Mouse (Mus musculus): ENCODE results near the gene Daam2. TPM values are rescaled to one million over a fixed set of nuclear protein-coding genes. Genes with fewer than 3 reads are reported as not detected.
A peak's percentile ranks its signal among the peaks of the same experiment; 100 is the strongest.
"Not testable (repeated sequence)": the region's sequence is repeated elsewhere in the genome, so short reads cannot be mapped to it uniquely, and the experiment has no call there.

Daam2 gene
- polyA plus RNA-seq, 1 experiment from 2014 or later = 1.6 TPM

DNA sequence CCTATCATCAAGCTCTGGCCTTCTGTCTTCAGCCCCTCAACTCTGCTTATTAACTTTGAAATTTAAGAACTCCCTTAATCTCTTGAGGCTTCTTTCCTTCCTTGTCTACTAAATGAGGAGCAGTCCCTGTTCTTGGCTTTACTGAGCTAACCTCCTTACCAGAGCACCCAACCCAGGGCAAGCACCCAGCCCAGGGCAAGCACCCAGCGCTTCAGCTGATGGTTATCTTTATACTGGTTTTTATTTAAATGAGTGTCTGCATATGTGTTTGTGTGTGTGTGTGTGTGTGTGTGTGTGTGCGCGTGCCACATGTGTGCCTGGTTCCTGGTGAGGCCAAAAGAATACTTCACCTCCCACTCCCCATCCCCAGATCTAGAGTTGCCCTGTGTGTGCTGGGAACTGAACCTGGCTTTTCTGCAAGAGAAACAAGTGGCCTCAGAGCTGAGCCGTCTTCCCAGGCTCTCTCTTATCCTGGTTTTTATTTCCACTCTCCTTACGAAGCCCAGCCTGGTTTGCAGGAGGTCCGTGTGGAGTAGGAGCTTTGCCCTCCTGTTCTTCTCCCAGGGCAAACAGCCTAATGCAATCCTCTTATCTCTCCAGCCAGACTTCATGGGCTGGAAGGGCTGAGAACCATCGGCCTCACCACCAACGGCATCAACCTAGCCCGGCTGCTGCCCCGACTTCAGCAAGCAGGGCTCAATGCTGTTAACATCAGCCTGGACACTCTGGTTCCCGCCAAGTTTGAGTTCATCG is 125.1 kb downstream of the Daam2 start:
- no peaks in the 10 kb centered on the region for H3K4me1 ChIP-seq (replicated peaks)
- WGBS = 90% methylated on average over 12 of the region's 12 CpGs
- no peak overlapping the region for H3K9ac ChIP-seq (replicated peaks)
- no peak overlapping the region for H3K4me2 ChIP-seq (replicated peaks)
- ATAC-seq = no peak
- no peaks in the 10 kb centered on the region for H3K9me3 ChIP-seq
- H3K27ac ChIP-seq = no peak overlapping the region
- H3K36me3 ChIP-seq = peaks cover 27% of the 10 kb centered on the region
- H3K4me3 ChIP-seq (replicated peaks) = no peak overlapping the region
- H3K27me3 ChIP-seq = no peaks in the 10 kb centered on the region

DNA sequence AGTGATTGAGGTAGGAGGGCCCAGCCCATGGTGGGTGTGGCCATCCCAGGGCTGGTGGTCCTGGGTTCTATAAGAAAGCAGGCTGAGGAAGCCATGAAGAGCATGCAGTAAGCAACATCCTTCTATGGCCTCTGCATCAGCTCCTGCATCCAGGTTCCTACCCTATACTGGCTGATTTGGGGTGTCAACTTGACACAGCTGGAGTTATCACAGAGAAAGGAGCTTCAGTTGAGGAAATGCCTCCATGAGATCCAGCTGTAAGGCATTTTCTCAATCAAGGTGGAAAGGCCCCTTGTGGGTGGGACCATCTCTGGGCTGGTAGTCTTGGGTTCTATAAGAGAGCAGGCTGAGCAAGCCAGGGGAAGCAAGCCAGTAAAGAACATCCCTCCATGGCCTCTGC is 126.8 kb downstream of the Daam2 start:
- H3K27ac ChIP-seq; H3K4me3 ChIP-seq (replicated peaks); H3K27me3 ChIP-seq; H3K4me2 ChIP-seq (replicated peaks); H3K9ac ChIP-seq (replicated peaks); H3K4me1 ChIP-seq (replicated peaks); ATAC-seq; H3K9me3 ChIP-seq: not testable (repeated sequence)
- peaks cover 30% of the 10 kb centered on the region for H3K36me3 ChIP-seq

DNA sequence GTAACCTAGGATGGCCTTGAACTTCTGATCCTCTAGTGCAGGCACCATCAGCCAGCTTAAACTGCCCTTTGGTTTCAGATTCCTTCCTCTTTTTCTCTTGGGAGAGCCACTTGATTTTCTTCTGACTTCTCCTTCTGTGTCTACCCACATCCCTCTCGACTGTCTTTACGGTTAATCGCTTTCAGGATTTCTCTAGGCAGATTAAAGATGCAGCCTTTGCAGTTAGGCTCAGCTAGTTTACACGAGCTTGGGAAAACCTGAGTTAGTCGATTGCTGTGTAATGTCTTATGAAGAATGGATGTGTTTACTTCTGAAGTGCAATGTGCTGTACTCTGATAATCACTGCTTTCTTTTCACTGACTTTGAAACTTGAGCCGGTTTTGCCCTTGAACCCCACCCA is 127.5 kb downstream of the Daam2 start:
- WGBS = 89% methylated on average over 6 of the region's 6 CpGs

DNA sequence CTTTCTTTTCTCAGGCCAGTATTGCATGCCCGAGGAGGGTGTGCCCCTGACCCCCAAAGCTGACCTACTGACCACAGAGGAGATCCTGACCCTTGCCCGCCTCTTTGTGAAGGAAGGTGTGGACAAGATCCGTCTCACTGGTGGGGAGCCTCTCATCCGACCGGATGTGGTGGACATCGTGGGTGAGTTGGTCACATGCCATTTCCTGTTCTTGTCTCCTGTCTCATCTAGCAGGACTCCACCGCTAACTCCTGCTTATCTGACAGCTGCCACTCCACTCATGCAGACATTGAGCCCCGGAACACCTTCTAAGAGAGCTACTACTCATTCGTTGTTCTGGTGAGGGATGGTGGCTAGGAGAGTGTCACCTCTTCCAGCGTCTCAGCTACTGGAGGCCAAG is 129.1 kb downstream of the Daam2 start:
- Histone ChIP-seq H3K9ac (replicated peaks) (no peak overlapping the region), H3K27me3 (no peaks in the 10 kb centered on the region), H3K4me3 (replicated peaks) (no peak overlapping the region), H3K9me3 (no peaks in the 10 kb centered on the region), H3K36me3 (peaks cover 30% of the 10 kb centered on the region), H3K27ac (no peak overlapping the region), H3K4me1 (replicated peaks) (peaks cover 6% of the 10 kb centered on the region), H3K4me2 (replicated peaks) (no peak overlapping the region)
- ATAC-seq = no peak
- 91% methylated on average over 10 of the region's 10 CpGs for WGBS

More for the DNA sequence above, 127.5 kb downstream of the Daam2 start:
- H3K4me1 ChIP-seq (replicated peaks) = no peaks in the 10 kb centered on the region
- no peaks in the 10 kb centered on the region for H3K27me3 ChIP-seq
- no peak overlapping the region for H3K27ac ChIP-seq
- no peak overlapping the region for H3K9ac ChIP-seq (replicated peaks)
- no peak for ATAC-seq
- no peak overlapping the region for H3K4me2 ChIP-seq (replicated peaks)
- H3K4me3 ChIP-seq (replicated peaks) = no peak overlapping the region
- peaks cover 30% of the 10 kb centered on the region for H3K36me3 ChIP-seq
- H3K9me3 ChIP-seq = no peaks in the 10 kb centered on the region

DNA sequence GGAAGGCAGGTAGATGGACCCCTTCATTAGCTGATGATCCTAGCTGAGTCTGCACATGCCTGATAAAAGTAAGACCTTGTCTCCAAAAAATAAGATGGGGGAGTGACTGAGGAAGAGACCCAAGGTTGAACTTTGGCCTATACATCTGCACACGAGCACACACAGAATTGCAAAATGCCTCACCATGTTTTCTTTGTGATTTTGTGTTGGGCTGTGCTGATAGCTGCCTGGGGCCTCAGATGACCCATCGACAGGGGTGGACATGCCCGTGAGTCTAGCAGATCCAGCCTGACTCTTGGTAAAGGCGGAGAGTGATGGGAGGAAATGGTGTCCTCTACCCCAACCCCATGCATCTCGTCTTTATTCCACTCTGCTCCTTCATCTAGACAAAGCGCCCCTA is 129.9 kb downstream of the Daam2 start:
- Histone ChIP-seq H3K9ac (replicated peaks) (no peak overlapping the region), H3K36me3 (peaks cover 24% of the 10 kb centered on the region), H3K9me3 (no peaks in the 10 kb centered on the region), H3K27ac (no peak overlapping the region), H3K4me3 (replicated peaks) (no peak overlapping the region), H3K27me3 (no peaks in the 10 kb centered on the region), H3K4me2 (replicated peaks) (no peak overlapping the region), H3K4me1 (replicated peaks) (peaks cover 14% of the 10 kb centered on the region)
- 77% methylated on average over 6 of the region's 6 CpGs for WGBS
- ATAC-seq = no peak

DNA sequence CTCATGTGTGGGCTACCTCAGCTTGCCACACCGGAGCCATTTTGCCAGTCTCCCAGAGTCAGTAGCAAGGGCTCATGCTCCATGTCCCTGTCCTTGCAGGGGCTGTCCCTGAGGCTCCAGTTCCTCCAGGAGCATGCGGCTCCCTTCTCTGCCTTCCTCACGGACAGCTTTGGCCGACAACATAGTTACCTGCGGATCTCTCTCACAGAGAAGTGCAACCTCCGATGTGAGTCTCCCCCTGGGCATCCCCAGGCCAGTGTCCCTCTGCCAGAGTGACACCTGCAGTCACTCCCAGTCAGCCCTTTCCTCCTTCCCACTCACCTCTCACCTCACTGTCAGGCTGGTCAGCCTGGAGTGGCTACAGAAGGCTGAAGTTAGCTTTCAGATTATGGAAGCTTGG is 131.1 kb downstream of the Daam2 start:
- Histone ChIP-seq H3K36me3 (peaks cover 20% of the 10 kb centered on the region), H3K9ac (replicated peaks) (no peak overlapping the region), H3K4me3 (replicated peaks) (no peak overlapping the region), H3K4me1 (replicated peaks) (peaks cover 23% of the 10 kb centered on the region), H3K9me3 (no peaks in the 10 kb centered on the region), H3K27me3 (no peaks in the 10 kb centered on the region), H3K4me2 (replicated peaks) (no peak overlapping the region), H3K27ac (no peak overlapping the region)
- ATAC-seq = no peak
- 92% methylated on average over 6 of the region's 6 CpGs for WGBS

DNA sequence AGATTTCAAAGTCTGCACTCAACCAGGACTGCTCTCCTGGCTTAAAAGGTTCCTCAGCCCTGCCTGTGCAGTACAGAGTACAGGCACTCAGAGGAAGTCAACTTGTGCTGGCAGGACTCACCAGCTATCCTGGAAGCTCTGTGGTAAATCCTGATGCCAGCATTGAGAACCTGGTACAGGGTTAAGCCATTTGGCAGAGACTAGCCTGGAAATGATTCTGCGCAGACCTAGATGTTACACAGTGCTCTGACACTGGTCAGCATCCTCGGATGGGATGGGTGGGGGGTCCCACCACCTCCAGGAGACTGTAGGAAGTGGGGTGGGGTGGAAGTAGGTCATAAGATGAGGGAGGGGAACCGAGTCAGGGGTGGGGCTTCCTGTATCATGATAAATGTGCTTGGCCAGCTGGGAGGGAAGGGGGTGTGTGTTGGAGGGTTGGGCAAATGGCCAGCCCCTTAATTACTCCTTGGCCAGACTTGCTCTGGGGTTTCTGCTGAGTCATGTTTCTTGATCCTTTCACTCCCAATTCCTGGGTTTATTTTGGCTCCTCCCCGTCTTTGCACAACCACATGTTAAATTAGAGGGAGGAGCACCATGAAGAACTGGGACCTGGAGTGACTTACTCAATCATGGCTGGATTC is 132.0 kb downstream of the Daam2 start:
- ATAC-seq = no peak
- Histone ChIP-seq H3K4me1 (replicated peaks) (peaks cover 23% of the 10 kb centered on the region), H3K9ac (replicated peaks) (no peak overlapping the region), H3K36me3 (peaks cover 20% of the 10 kb centered on the region), H3K9me3 (no peaks in the 10 kb centered on the region), H3K27ac (no peak overlapping the region), H3K4me3 (replicated peaks) (no peak overlapping the region), H3K27me3 (no peaks in the 10 kb centered on the region), H3K4me2 (replicated peaks) (no peak overlapping the region)
- WGBS = 81% methylated on average over 4 of the region's 4 CpGs

DNA sequence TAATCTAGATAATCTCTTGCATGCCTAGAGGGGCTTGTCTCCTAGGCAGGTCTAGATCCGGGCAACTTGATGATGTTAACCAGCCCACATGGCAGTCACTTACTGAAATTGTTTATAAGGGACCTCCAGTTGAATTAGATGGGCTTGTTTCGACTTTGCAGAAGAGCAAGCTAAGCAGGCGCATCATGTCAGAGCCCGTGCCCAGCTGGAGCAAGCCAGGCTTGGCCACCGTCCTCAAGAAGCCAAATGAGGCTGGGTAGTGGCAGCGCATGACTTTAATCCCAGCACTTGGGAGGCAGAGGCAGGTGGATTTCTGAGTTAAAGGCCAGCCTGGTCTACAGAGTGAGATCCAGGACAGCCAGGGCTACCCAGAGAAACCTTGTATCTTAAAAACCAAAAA is 133.0 kb downstream of the Daam2 start:
- H3K27me3 ChIP-seq = no peaks in the 10 kb centered on the region
- WGBS = 91% methylated on average over 6 of the region's 6 CpGs

DNA sequence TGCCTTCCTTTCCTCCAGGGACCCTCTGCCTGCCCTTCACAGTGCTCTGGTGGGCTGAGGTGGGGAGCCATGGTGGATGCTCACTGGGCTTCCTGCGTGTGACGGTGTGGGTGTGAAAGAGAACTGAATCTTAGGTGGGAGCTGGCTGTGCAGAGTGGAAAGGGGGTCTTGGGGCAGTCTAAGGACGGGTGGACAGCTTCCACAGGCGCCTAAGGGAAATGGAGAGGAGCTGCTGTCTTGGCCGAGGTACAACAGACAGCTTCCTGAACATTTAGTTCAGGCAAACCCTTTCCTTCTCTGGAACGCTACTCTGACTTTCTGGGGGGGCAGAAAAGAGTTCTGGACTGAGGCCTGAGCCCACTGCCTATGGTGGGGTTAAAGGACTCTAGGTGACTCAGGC is 134.0 kb downstream of the Daam2 start:
- Histone ChIP-seq H3K27ac (no peak overlapping the region), H3K27me3 (no peaks in the 10 kb centered on the region), H3K4me1 (replicated peaks) (peaks cover 23% of the 10 kb centered on the region), H3K4me2 (replicated peaks) (no peak overlapping the region), H3K36me3 (peaks cover 10% of the 10 kb centered on the region), H3K4me3 (replicated peaks) (no peak overlapping the region), H3K9ac (replicated peaks) (peak overlapping the region; percentile 3; the same call in 1 of the 2 replicates), H3K9me3 (no peaks in the 10 kb centered on the region)
- ATAC-seq = no peak
- WGBS = 89% methylated on average over 6 of the region's 6 CpGs

More for the DNA sequence above, 133.0 kb downstream of the Daam2 start:
- H3K4me1 ChIP-seq (replicated peaks) = peaks cover 23% of the 10 kb centered on the region
- no peak overlapping the region for H3K4me3 ChIP-seq (replicated peaks)
- H3K9ac ChIP-seq (replicated peaks) = no peak overlapping the region
- no peak overlapping the region for H3K4me2 ChIP-seq (replicated peaks)
- H3K9me3 ChIP-seq = no peaks in the 10 kb centered on the region
- H3K36me3 ChIP-seq = peaks cover 20% of the 10 kb centered on the region
- ATAC-seq = no peak
- H3K27ac ChIP-seq = no peak overlapping the region

DNA sequence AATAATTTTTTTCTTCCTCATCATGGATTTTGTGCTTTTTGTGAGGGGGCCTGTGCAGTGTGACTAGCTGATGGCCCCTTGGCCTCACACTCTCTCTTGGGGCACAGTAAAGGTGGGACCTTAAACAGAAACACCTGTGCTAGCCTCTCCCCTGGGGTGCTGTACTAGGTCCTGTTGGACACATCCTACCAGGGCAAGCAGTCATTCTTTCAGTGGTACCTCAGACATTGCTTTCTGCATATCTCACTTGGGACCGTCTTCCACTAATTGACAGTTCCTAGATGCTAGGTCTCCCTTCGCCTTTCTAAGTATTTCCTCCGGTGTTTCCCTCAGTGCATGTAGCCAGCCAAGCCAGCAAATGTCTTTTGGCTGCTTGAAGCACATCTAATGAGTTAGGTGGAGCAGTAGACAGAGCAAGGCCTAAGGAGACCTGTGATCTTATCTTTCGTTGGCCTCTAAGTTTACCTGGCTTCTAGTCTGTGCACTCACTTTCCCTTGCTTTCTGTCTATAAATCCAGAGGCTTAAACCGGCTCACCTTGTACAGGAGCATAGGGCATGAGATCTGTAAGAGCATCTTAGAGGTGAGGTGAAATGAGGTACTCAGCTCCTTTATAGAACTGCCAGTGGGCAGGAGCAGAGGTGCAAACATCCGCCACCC is 134.5 kb downstream of the Daam2 start:
- Histone ChIP-seq H3K9me3 (no peaks in the 10 kb centered on the region), H3K4me2 (replicated peaks) (peak overlapping the region; percentile 94), H3K4me3 (replicated peaks) (no peak overlapping the region; the same call in 1 of the 2 replicates), H3K27ac (no peak overlapping the region), H3K36me3 (peaks cover 5% of the 10 kb centered on the region), H3K4me1 (replicated peaks) (peaks cover 23% of the 10 kb centered on the region), H3K27me3 (no peaks in the 10 kb centered on the region), H3K9ac (replicated peaks) (peak overlapping the region; percentile 3; the same call in 1 of the 2 replicates)
- WGBS = 95% methylated on average over 6 of the region's 6 CpGs
- no peak for ATAC-seq

DNA sequence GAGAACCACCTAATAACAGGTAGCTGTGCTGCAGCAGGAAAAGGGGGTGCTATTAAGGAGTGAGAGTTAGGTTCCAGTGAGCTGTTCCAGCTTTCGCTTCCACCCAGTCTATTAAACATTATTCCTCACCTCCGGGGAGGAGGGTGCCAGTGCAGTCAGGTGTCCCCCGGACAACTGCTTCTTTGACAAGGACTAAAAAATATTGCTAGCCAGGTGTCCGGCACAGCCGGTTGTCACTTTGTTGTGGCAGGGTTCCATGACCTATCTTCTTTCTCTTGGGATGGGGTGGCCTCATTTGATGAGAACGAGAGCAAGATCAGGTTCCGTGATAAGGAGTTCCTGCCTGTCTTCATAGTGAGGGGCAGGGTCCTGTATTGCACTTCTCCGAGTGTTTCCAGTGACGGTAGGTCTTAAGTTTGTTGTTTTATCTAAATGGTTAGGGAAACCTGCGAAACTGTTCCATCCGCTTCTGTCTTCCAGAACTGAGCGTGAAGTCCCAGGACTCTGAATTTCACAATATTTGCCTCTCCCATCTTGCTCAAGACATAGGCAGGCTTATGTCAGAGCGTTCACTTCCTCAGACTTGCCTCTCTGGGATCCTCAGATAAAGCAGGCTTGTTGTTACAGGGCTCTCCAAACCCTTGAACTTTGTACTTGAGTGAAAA is 135.3 kb downstream of the Daam2 start:
- no peak overlapping the region for H3K27ac ChIP-seq
- H3K9ac ChIP-seq (replicated peaks) = peak overlapping the region; percentile 87
- no peaks in the 10 kb centered on the region for H3K27me3 ChIP-seq
- no peaks in the 10 kb centered on the region for H3K9me3 ChIP-seq
- peak overlapping the region; percentile 94 for H3K4me2 ChIP-seq (replicated peaks)
- peak overlapping the region; percentile 79 for H3K4me3 ChIP-seq (replicated peaks)
- no peak; the same call in 1 of the 2 replicates for ATAC-seq
- H3K36me3 ChIP-seq = 0 out of 2 replicates have a peak, but pooled peaks cover 3% of the 10 kb centered on the region
- 78% methylated on average over 13 of the region's 13 CpGs for WGBS
- H3K4me1 ChIP-seq (replicated peaks) = peaks cover 23% of the 10 kb centered on the region

DNA sequence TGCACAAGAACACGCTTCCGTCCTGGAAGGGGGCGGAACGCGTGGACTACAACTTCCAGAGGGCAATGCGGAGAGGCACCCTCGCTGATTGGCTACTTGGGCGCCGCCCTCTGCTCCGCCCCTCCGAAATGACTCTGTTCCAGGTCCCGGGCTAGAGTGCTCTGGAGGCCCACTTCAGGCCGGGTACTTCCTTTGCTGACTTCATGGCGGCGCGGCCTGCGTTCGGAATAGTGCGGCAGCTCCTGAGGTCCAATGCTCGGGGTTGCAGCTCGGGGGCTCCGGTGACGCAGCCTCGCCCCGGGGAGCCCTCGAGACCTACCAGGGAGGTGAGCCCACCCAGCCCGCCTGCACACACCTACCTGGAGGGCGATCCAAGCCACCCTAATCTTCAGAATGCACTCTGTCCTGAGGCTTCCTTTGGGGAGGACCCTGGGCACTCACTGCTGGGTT is 135.9 kb downstream of the Daam2 start, which contains the start of gene Mocs1:
Mocs1 (plus strand) TSS at position 124 of the 450 bp plus-strand sequence.
- WGBS = under 1% methylated on average over 28 of the region's 28 CpGs
- peaks cover 23% of the 10 kb centered on the region for H3K4me1 ChIP-seq (replicated peaks)
- H3K27me3 ChIP-seq = no peaks in the 10 kb centered on the region
- H3K4me3 ChIP-seq (replicated peaks) = peak within 1 kb of the TSS; percentile 79
- peak within 1 kb of the TSS; percentile 87 for H3K9ac ChIP-seq (replicated peaks)
- H3K9me3 ChIP-seq = no peaks in the 10 kb centered on the region
- peak within 1 kb of the TSS; percentile 94 for H3K4me2 ChIP-seq (replicated peaks)
- no peak within 1 kb of the TSS for H3K27ac ChIP-seq
- ATAC-seq = peak; percentile 99
- H3K36me3 ChIP-seq = no peaks in the 10 kb centered on the region

Data from midbrain, embryonic 13.5 days (tissue).